Mouse (Mus musculus): Measurements from ENCODE around the gene Wdr31.

DNA sequence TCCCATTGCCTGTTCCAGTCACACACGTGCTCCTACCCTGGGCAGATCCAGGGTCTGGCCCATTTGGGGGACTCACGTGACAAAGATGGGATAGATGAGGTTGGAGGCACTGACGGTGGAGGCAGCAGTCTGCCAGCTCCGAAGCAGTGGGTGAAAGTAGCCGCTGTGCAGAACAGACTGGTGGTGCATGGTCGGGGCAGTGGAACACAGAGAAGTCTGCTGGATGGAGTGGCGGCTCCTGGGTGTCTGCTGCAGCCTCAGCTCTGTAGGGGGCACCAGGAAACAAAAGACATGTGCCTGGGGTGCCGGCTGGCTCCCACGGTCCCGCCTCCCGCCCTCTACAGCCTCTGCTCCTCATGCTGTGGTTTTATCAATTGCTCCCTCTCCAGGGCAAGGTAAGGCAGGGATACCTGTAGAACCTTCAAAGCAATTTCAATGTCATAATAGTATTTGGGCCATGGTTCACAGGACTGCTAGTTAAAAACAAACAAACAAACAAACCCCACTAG lies 43.4 kb upstream of the Wdr31 start:
- TF ChIP-seq CTCF (IDR thresholded peaks at IDR 0.05; ENCODE audit: low read depth) = peak; percentile 23
- TF ChIP-seq EP300 (IDR thresholded peaks at IDR 0.05; ENCODE audit: low read depth) = no peak

All from liver, postnatal 0 days (tissue).